Mouse (Mus musculus) adrenal gland, postnatal 36 days (tissue): ENCODE data around the gene Gls. TPM values are rescaled to one million over a fixed set of nuclear protein-coding genes. Genes with fewer than 3 reads are reported as not detected.
A peak's percentile ranks its signal among the peaks of the same experiment; 100 is the strongest.

Source experiments
- DNase-seq, 2 experiments: peaks; one replicate each; pipeline ENCODE4 v3.0.0; 2021; ENCODE audit warnings: mixed read lengths in 1 of 2
- total RNA-seq, 2 experiments: library from RNA; stranded (reverse); gene quantifications; 2 replicates each; pipeline ENCODE4 v1.2.3; 2021

Gene Gls
- total RNA-seq, 2 experiments from 2014 or later, result 104 to 110 TPM

- DNase-seq, result no peak
These were observed 16.0 kb upstream of the Gls start for GRCm38 (mm10) chr1:52248899-52249556.

GRCm38 (mm10) chr1:52242270-52242669, 9.2 kb upstream of the Gls start:
- no peak for DNase-seq

GRCm38 (mm10) chr1:52232766-52233140, 279 bp downstream of the Gls start:
- no peak for DNase-seq

- peak; percentile 67 to 83 for DNase-seq
These were observed 880 bp downstream of the Gls start for GRCm38 (mm10) chr1:52231939-52232765.

GRCm38 (mm10) chr1:52230404-52230803, 2.6 kb downstream of the Gls start:
- DNase-seq, result no peak

- peak in 1 of 2 experiments; percentile 5 for DNase-seq
These were observed 4.9 kb downstream of the Gls start for GRCm38 (mm10) chr1:52228178-52228577.

- DNase-seq, result no peak
These were observed 6.6 kb downstream of the Gls start for GRCm38 (mm10) chr1:52226416-52226815.

GRCm38 (mm10) chr1:52216766-52217165, 16.3 kb downstream of the Gls start:
- DNase-seq, result no peak

- DNase-seq, result no peak
These were observed 50.0 kb downstream of the Gls start for GRCm38 (mm10) chr1:52182992-52183391.

GRCm38 (mm10) chr1:52181994-52182393, 51.0 kb downstream of the Gls start:
- DNase-seq, result no peak

- no peak for DNase-seq
These were observed 53.0 kb downstream of the Gls start for GRCm38 (mm10) chr1:52179939-52180568.

- no peak for DNase-seq
These were observed 56.0 kb downstream of the Gls start for GRCm38 (mm10) chr1:52176999-52177398.

GRCm38 (mm10) chr1:52175983-52176382, 57.0 kb downstream of the Gls start:
- no peak for DNase-seq

GRCm38 (mm10) chr1:52175321-52175720, 57.7 kb downstream of the Gls start:
- DNase-seq, result no peak

- DNase-seq, result no peak
These were observed 61.8 kb downstream of the Gls start for GRCm38 (mm10) chr1:52171271-52171670.

GRCm38 (mm10) chr1:52170747-52171146, 62.3 kb downstream of the Gls start:
- no peak for DNase-seq

GRCm38 (mm10) chr1:52170057-52170456, 63.0 kb downstream of the Gls start:
- DNase-seq, result peak; percentile 36 to 39

- DNase-seq, result peak in 1 of 2 experiments; percentile 18
These were observed 66.3 kb downstream of the Gls start for GRCm38 (mm10) chr1:52166652-52167220.

GRCm38 (mm10) chr1:52163707-52164457, 69.2 kb downstream of the Gls start:
- no peak for DNase-seq

GRCm38 (mm10) chr1:52161151-52161550, 71.9 kb downstream of the Gls start:
- DNase-seq, result peak; percentile 34 to 40

- peak; percentile 61 to 63 for DNase-seq
These were observed 74.3 kb downstream of the Gls start for GRCm38 (mm10) chr1:52158490-52159381.
